Mouse (Mus musculus): ENCODE results near the gene Xrcc5. TPM values are rescaled to one million over a fixed set of nuclear protein-coding genes. Genes with fewer than 3 reads are reported as not detected.

The Xrcc5 gene
- polyA plus RNA-seq, 1 experiment from 2014 or later, result 17.1 TPM

- Histone ChIP-seq H3K9me3 (ENCODE audit: control insufficient read depth, low read length) (no peaks in the 10 kb centered on the region), H3K4me3 (ENCODE audit: low read depth, low read length) (no peak overlapping the region), H3K4me2 (ENCODE audit: low read depth, low read length) (no peak overlapping the region), H3K9ac (replicated peaks; ENCODE audit: low read depth, low read length) (no peak overlapping the region), H3K36me3 (ENCODE audit: control insufficient read depth, insufficient read depth, low read length) (no peaks in the 10 kb centered on the region), H3K27me3 (ENCODE audit: control insufficient read depth, insufficient read depth, low read length) (no peaks in the 10 kb centered on the region), H3K4me1 (ENCODE audit: control insufficient read depth, insufficient read depth, low read length) (no peaks in the 10 kb centered on the region), H3K27ac (ENCODE audit: low read depth, low read length) (no peak overlapping the region)
- 100% methylated on average over 1 of the region's 1 CpGs for WGBS
- no peak for ATAC-seq (ENCODE audit: low read depth)
Observed at GRCm38 (mm10) chr1:72432579-72432978, 125.4 kb downstream of the Xrcc5 start.

GRCm38 (mm10) chr1:72434510-72434909, 127.3 kb downstream of the Xrcc5 start:
- 47% methylated on average over 3 of the region's 3 CpGs for WGBS
- no peak overlapping the region for H3K27ac ChIP-seq (ENCODE audit: low read depth, low read length)
- H3K36me3 ChIP-seq (ENCODE audit: control insufficient read depth, insufficient read depth, low read length), result no peaks in the 10 kb centered on the region
- H3K4me3 ChIP-seq (ENCODE audit: low read depth, low read length), result no peak overlapping the region
- no peaks in the 10 kb centered on the region for H3K27me3 ChIP-seq (ENCODE audit: control insufficient read depth, insufficient read depth, low read length)
- no peaks in the 10 kb centered on the region for H3K4me1 ChIP-seq (ENCODE audit: control insufficient read depth, insufficient read depth, low read length)
- H3K4me2 ChIP-seq (ENCODE audit: low read depth, low read length), result no peak overlapping the region
- no peaks in the 10 kb centered on the region for H3K9me3 ChIP-seq (ENCODE audit: control insufficient read depth, low read length)
- ATAC-seq (ENCODE audit: low read depth), result no peak
- H3K9ac ChIP-seq (replicated peaks; ENCODE audit: low read depth, low read length), result no peak overlapping the region

GRCm38 (mm10) chr1:72436967-72437366, 129.7 kb downstream of the Xrcc5 start:
- ATAC-seq (ENCODE audit: low read depth), result no peak
- WGBS, result 79% methylated on average over 5 of the region's 5 CpGs

GRCm38 (mm10) chr1:72439146-72439545, 131.9 kb downstream of the Xrcc5 start:
- ATAC-seq (ENCODE audit: low read depth), result peak; percentile 61
- H3K4me1 ChIP-seq (ENCODE audit: control insufficient read depth, insufficient read depth, low read length), result no peaks in the 10 kb centered on the region
- H3K36me3 ChIP-seq (ENCODE audit: control insufficient read depth, insufficient read depth, low read length), result no peaks in the 10 kb centered on the region
- H3K27me3 ChIP-seq (ENCODE audit: control insufficient read depth, insufficient read depth, low read length), result no peaks in the 10 kb centered on the region
- H3K9ac ChIP-seq (replicated peaks; ENCODE audit: low read depth, low read length), result no peak overlapping the region
- WGBS, result 48% methylated on average over 8 of the region's 8 CpGs
- no peaks in the 10 kb centered on the region for H3K9me3 ChIP-seq (ENCODE audit: control insufficient read depth, low read length)
- H3K27ac ChIP-seq (ENCODE audit: low read depth, low read length), result no peak overlapping the region
- H3K4me2 ChIP-seq (ENCODE audit: low read depth, low read length), result no peak overlapping the region
- H3K4me3 ChIP-seq (ENCODE audit: low read depth, low read length), result no peak overlapping the region

More at GRCm38 (mm10) chr1:72436967-72437366, 129.7 kb downstream of the Xrcc5 start:
- Histone ChIP-seq H3K9me3 (ENCODE audit: control insufficient read depth, low read length) (no peaks in the 10 kb centered on the region), H3K27ac (ENCODE audit: low read depth, low read length) (no peak overlapping the region), H3K9ac (replicated peaks; ENCODE audit: low read depth, low read length) (no peak overlapping the region), H3K4me1 (ENCODE audit: control insufficient read depth, insufficient read depth, low read length) (no peaks in the 10 kb centered on the region), H3K36me3 (ENCODE audit: control insufficient read depth, insufficient read depth, low read length) (no peaks in the 10 kb centered on the region), H3K27me3 (ENCODE audit: control insufficient read depth, insufficient read depth, low read length) (no peaks in the 10 kb centered on the region), H3K4me3 (ENCODE audit: low read depth, low read length) (no peak overlapping the region), H3K4me2 (ENCODE audit: low read depth, low read length) (no peak overlapping the region)

GRCm38 (mm10) chr1:72442747-72443146, 135.5 kb downstream of the Xrcc5 start:
- no peaks in the 10 kb centered on the region for H3K27me3 ChIP-seq (ENCODE audit: control insufficient read depth, insufficient read depth, low read length)
- H3K36me3 ChIP-seq (ENCODE audit: control insufficient read depth, insufficient read depth, low read length), result no peaks in the 10 kb centered on the region
- no peaks in the 10 kb centered on the region for H3K9me3 ChIP-seq (ENCODE audit: control insufficient read depth, low read length)
- no peak overlapping the region for H3K9ac ChIP-seq (replicated peaks; ENCODE audit: low read depth, low read length)
- no peak overlapping the region for H3K27ac ChIP-seq (ENCODE audit: low read depth, low read length)
- no peak overlapping the region for H3K4me2 ChIP-seq (ENCODE audit: low read depth, low read length)
- H3K4me1 ChIP-seq (ENCODE audit: control insufficient read depth, insufficient read depth, low read length), result no peaks in the 10 kb centered on the region
- 81% methylated on average over 2 of the region's 2 CpGs for WGBS
- H3K4me3 ChIP-seq (ENCODE audit: low read depth, low read length), result no peak overlapping the region
- ATAC-seq (ENCODE audit: low read depth), result no peak

Other genes with a start within 250 kb of the Xrcc5 start
- gene Mreg, start 95.1 kb upstream of the Xrcc5 start, polyA plus RNA-seq (2014; fragmentation: Nextera tagmentation; extraction: Ambion mirVana), result 3.0 and 3.1 TPM in 2 replicates
- 7.6 and 8.5 TPM in 2 replicates for gene Pecr, start 23.1 kb upstream of the Xrcc5 start, polyA plus RNA-seq (2014; fragmentation: Nextera tagmentation; extraction: Ambion mirVana)
- 35.2 and 35.5 TPM in 2 replicates for gene Tmem169, start 23.1 kb upstream of the Xrcc5 start, polyA plus RNA-seq (2014; fragmentation: Nextera tagmentation; extraction: Ambion mirVana)
- 10.6 and 11.2 TPM in 2 replicates for gene March4, start 229.5 kb downstream of the Xrcc5 start, polyA plus RNA-seq (2014; fragmentation: Nextera tagmentation; extraction: Ambion mirVana)

Data from neural tube, embryonic 14.5 days (tissue).